Mouse (Mus musculus) adrenal gland, postnatal 10 days (tissue): ENCODE measurements around the gene Slc15a3. TPM values are rescaled to one million over a fixed set of nuclear protein-coding genes. Genes with fewer than 3 reads are reported as not detected.

Source experiments
- total RNA-seq, 2 experiments: library from RNA; stranded (reverse); gene quantifications; 2 replicates each; pipeline ENCODE4 v1.2.3; 2021

Slc15a3 gene
- total RNA-seq, 2 experiments from 2014 or later = 3.2 to 3.5 TPM

Other genes with a start within 250 kb of the Slc15a3 start
- 100 to 1,000 TPM; 252 to 259 TPM for gene Ddb1, start 234.4 kb upstream of the Slc15a3 start, total RNA-seq
- 10 to 100 TPM; 32.0 to 64.7 TPM for gene Tkfc, start 234.1 kb upstream of the Slc15a3 start, total RNA-seq
- 1 to 10 TPM; 1.9 to 3.2 TPM for gene Vwce, start 205.5 kb upstream of the Slc15a3 start, total RNA-seq
- gene Pga5, start 161.7 kb upstream of the Slc15a3 start, total RNA-seq = not detected
- gene Vps37c, start 151.0 kb upstream of the Slc15a3 start, total RNA-seq = 10 to 100 TPM; 18.9 to 21.5 TPM
- gene Cd5, start 100.7 kb upstream of the Slc15a3 start, total RNA-seq = 1 to 10 TPM; 2.5 to 2.8 TPM
- 1 to 10 TPM; 2.3 to 4.1 TPM for gene Cd6, start 9.7 kb upstream of the Slc15a3 start, total RNA-seq
- 10 to 100 TPM; 22.3 to 23.1 TPM for gene Tmem132a, start 30.2 kb downstream of the Slc15a3 start, total RNA-seq
- 10 to 100 TPM; 84.0 to 93.2 TPM for gene Tmem109, start 42.3 kb downstream of the Slc15a3 start, total RNA-seq
- 100 to 1,000 TPM; 124 to 163 TPM for gene Prpf19, start 55.5 kb downstream of the Slc15a3 start, total RNA-seq
- not detected for gene Zp1, start 80.9 kb downstream of the Slc15a3 start, total RNA-seq
- not detected for gene Ptgdr2, start 97.4 kb downstream of the Slc15a3 start, total RNA-seq
- gene Ccdc86, start 109.5 kb downstream of the Slc15a3 start, total RNA-seq = 10 to 100 TPM; 11.2 to 14.4 TPM
- gene Ms4a10, start 134.9 kb downstream of the Slc15a3 start, total RNA-seq = 1 to 10 TPM; 2.8 to 3.9 TPM
- not detected for gene Ms4a15, start 153.5 kb downstream of the Slc15a3 start, total RNA-seq
- not detected for gene Ms4a18, start 178.3 kb downstream of the Slc15a3 start, total RNA-seq
- 1 to 10 TPM; 1.2 to 2.3 TPM for gene Ms4a8a, start 241.4 kb downstream of the Slc15a3 start, total RNA-seq